Mouse (Mus musculus) gastrocnemius, postnatal 14 days (tissue): ENCODE results near the gene Dchs1. TPM values are rescaled to one million over a fixed set of nuclear protein-coding genes. Genes with fewer than 3 reads are reported as not detected.

ENCODE experiments used
- DNase-seq: peaks from one replicate; pipeline ENCODE4 v3.0.0; 2021; ENCODE audit warnings: mixed read lengths
- intact Hi-C: fragments of 180-260 bp; cut with DNase I; formaldehyde crosslinking; loops from one replicate; pipeline ENCODE4 v1.15.1; 2025; ENCODE audit warnings: low total_unique reads
- long read RNA-seq, 2 experiments: library from polyadenylated mRNA; stranded (forward); transcript quantifications; one replicate each; pipeline ENCODE4 v2.0.0; 2021
- total RNA-seq, 2 experiments: library from RNA; stranded (reverse); gene quantifications; 2 replicates each; pipeline ENCODE4 v1.2.3; 2021

Gene Dchs1
- 10 to 100 TPM in 1 of 2 experiments, 1 to 10 TPM in 1; 9.2 to 14.2 TPM for total RNA-seq
- long read RNA-seq, experiment 1, full-length matches to known transcripts = 1 of 4 reads
- long read RNA-seq, experiment 1, partial matches to known transcripts = 3 of 4 reads
- long read RNA-seq, experiment 1, other reads (novel, unspliced or antisense) = 0 of 4 reads
- long read RNA-seq, experiment 2, partial matches to known transcripts = 4 of 6 reads
- long read RNA-seq, experiment 2, other reads (novel, unspliced or antisense) = 2 of 6 reads

DNA sequence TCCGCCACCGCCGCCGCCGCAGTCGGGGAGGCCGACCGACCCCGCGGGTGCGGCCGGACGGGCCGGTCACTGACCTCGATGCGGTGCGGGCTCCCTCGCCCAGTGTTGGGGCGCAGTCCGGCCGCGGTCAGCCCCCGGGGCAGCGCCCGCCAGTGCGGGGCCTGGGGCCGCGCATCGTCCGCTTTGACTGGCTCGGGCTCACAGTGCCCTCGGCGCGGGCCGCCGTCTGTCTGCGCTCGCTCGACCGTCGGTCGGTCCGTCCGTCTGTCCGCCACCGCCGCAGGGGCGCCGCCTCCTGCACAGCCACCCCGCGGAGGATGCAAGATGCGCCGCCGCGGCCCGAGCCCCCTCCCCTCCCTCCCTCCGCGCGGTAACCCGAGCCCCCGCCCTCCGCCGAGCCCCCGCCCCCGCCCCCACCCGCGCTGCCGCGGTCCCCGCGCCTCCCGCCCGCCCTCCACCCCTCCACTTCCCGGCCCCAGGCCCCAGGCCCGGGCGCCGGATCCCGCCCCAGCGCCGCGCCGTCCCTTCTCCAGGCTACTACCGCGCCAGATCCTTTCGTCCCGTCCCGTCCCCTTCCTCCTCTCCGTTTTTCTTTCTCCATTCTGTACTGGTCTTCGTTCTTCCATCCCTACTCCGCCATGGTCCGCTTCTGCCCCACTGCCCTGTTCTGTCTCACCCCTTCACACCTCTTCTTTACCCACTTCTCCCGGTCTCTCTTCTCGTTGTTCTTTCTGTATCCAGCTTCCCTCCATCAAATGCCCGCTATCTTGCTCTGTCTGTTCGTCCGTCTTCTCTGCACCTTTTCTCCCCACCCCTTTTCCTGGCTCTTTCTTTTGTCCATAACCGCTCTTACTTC is at the start of gene Dchs1:
Gene Dchs1 (minus strand): TSS at position 370 of the 856 bp plus-strand sequence.
- peak; percentile 40 for DNase-seq
- intact Hi-C loops = no loop called here

DNA sequence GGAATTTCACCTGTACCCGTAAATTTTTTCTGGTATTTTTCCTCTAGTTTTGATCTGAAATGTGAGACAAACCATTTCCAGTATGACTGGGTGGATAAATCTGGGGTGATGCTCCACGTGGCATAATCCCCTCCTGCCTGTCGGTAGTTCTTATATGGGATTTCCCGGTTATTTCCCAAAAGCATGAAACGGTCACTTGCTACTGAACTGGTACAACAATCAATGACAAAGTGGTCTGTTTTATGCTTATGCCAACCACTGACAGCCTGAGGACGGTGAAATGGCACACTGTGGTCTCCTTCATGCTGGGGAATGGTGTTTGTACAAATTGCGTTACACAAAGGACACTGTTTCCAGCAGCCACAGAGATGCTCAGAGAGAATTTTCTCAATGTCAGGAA is 36.8 kb upstream of the Dchs1 start:
- DNase-seq = no peak
- intact Hi-C loops = no loop called here

DNA sequence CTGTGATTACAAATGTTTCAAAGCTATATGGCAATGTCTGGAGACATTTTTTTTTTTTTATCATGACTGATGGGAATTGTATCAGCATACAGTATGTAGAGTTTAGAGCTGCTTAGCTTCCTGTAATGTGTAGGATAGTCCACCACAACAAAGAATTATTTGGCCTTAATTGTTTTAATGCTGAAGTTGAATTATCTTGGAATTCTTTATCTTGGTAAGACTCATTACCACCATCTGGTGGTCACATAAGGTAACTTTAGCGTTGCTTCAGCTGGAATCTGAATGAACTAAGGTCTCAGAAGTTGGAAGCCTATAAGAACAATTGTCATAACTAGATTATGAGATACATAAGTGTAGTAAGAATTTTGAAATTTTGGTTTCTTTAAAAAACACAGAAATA is 31.0 kb upstream of the Dchs1 start:
- no peak for DNase-seq
- intact Hi-C loops = loop anchor here (2.0 to 10.0 kb wide), 4 partner anchors 92 to 1764 kb away; partner anchors contain the start of genes Dnhd1 and Olfr642

DNA sequence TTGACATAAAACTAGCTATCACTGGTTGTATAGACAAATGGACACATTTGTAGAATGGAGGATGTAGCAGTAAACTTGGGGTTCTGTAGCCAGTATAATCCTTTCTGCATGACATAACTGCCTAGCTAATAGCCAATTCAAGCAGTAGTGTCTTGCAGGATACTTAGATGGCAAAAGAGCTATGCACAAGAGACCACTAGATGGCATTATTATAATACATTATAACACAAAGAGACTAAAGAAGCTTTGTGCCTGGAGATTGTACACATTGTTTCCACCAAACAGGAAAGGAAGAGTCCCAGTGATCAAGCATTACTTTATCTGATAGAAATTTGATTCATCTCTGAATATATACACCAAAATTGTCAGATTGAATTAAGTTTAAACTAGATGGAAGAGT is 29.3 kb upstream of the Dchs1 start:
- DNase-seq = no peak
- intact Hi-C loops = loop anchor here (10.0 kb wide), 3 partner anchors 162 to 1762 kb away; partner anchors contain the start of genes Dnhd1 and Olfr642

DNA sequence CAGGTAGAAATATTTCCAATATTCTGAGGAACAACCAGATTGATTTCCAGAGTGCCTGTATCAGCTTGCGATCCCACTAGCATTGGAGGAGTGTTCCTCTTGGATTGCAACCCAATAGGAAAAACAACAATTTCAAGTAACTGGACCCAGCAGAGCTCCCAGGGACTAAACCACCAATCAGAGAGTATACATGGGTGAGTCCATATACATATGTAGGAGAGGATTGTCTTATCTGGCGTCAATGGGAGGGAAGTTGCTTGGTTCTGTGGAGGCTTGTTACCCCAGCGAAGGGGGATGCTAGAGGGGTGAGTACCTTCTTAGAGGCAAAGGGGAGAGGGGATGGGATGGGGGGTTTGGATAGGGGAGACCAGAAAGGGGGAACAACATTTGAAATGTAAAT is 25.9 kb upstream of the Dchs1 start:
- intact Hi-C loops = loop anchor here (10.0 kb wide), 3 partner anchors 159 to 1759 kb away; partner anchors contain the start of genes Dnhd1 and Olfr642
- DNase-seq = no peak

DNA sequence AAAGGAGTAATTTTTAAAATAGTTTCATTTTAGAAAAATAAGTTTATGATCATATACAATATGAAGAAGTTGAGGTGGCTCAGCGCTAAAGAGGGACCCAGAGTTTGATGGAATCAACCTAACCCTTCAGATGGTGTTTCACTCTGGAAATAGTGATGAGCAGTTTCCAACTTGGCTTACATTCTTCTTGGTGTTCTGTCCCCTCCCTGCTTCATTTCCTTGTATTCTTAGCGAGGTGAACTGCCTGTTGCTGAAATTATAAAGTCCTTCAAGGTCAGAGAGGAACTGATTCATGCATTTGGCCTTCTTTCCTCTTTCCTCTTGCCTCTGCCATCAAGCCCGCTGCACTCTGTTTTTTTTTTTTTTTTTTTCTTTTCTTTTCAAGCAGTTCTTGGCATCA is 25.1 kb upstream of the Dchs1 start:
- intact Hi-C loops = loop anchor here (10.0 kb wide), 3 partner anchors 158 to 1758 kb away; partner anchors contain the start of genes Dnhd1 and Olfr642
- no peak for DNase-seq

DNA sequence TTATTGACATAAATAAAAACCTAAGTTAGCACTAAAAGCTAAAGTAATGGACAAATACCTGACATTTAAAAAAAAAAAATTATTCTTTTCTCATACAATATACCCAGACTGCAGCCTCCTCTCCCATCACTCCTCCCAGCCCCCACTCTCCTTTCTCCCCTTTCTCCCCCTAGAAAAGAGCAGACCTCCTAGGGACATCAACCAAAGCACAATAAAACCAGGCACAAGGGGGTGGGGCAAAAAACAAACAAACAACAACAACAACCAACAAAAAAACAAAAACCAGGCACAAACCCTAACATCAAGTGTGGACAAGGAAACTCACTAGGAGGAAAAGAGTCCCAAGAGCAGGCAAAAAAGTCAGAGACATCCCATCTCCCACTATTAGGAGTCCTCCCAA is 24.1 kb upstream of the Dchs1 start:
- DNase-seq = no peak
- intact Hi-C loops = loop anchor here (10.0 kb wide), 3 partner anchors 157 to 1757 kb away; partner anchors contain the start of genes Dnhd1 and Olfr642

DNA sequence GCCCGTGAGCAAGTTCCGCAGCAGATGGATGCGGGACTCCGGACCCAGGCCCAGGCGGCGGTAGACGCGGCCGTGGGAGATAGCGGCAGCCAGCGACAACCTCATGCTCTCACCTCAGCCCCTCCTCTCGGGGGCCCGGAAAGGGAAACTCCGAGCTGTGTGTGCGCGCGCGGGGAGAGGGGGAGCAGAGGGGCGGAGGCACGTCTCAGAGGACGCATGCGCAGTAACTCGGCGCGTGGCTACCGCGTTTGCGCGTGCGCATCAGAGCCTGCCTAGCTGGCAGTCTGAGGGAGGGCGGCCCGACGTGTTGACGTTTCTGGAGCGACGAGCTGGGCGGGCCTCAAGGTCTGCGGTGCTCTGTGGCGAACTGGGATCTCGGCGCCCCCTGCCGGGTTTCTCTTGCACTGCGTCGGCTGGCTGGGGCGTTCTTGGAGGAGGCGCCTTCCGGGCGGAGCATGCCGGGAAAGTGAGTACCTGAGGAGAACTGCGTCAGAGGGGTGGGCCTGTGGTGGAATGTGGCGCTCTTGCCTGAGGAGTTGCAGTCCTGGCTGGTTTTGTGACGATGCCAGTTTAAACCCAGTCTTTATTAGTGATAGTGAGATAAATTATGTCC is 23.5 kb upstream of the Dchs1 start, which contains the start of gene Mrpl17:
Gene Mrpl17 (minus strand): TSS at position 223 of the 613 bp plus-strand sequence.
- intact Hi-C loops = loop anchor here (10.0 kb wide), 3 partner anchors 156 to 1756 kb away; partner anchors contain the start of genes Dnhd1 and Olfr642
- peak; percentile 99 for DNase-seq

DNA sequence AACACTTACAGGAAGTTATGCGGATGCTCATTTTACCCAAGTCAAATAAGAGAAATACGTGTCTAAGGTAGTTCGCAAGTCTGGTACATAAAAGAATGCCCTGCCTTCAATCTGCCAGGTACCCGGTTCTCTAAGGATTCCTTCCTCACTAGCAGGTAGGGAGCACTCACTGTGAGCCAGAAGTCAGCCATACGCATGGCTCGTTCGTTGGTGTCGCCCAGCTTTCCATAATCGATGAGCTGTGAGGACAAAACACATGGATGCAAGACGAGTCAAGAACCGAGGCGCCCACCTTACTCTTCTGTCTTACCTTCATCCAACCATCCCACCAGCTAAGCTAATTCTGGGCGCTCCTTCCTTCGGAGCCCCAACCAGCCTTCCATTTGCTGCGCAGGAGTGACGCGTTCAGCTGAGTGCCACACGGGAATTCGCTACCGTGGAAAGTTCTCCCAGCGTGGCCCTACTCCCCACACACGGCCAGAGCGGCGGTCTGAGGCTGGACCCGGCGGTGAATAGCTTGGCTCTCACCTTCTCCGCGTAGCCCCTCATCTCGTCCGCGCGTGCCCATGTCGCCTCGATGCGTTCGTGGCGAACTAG is 22.9 kb upstream of the Dchs1 start:
- no peak for DNase-seq
- intact Hi-C loops = loop anchor here (10.0 kb wide), 3 partner anchors 156 to 1756 kb away; partner anchors contain the start of genes Dnhd1 and Olfr642

DNA sequence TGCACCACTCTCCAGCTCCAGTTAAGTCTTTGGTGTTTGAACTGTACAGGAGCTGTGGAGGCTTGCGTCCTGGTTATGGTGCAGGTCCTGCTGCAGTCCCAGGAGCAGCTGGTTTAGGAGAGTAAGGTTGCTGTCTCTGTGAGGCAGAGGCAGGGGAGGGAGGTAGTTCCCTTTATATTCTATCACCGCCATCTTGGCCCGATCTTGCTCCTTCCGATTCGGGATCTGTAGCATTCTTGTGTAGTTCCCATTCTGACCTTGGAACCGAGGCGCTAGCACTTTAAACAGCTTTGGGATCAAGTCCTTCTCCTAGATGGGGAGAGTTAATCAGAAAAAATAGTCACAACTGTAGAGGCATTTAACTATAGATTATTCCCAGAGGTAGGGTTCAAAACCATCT is 22.4 kb upstream of the Dchs1 start:
- intact Hi-C loops = loop anchor here (10.0 kb wide), 4 partner anchors 55 to 1755 kb away; partner anchors contain the start of genes Dnhd1, Olfr642 and Tpp1
- DNase-seq = no peak

DNA sequence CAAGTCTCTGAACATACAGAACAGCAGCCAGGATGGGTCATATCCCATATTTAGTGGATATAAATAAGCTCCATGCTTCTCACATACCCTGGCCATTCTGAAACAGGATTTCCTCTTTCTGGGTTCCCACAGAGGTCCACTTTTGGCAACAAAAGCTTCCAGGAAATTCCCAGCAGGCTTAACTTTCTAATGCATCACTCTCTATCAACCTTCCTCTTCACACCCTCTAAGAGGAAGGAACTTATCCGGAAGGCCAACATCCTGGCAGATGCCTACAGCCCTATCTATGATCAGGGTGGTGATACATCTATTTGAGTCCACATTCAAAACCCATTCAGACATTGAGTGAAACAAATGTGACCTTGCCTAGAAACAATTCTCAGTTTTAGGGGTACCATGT is 20.9 kb upstream of the Dchs1 start:
- intact Hi-C loops = loop anchor here (10.0 kb wide), 1 partner anchor 54 kb away; the partner anchor contains the start of gene Tpp1
- no peak for DNase-seq

DNA sequence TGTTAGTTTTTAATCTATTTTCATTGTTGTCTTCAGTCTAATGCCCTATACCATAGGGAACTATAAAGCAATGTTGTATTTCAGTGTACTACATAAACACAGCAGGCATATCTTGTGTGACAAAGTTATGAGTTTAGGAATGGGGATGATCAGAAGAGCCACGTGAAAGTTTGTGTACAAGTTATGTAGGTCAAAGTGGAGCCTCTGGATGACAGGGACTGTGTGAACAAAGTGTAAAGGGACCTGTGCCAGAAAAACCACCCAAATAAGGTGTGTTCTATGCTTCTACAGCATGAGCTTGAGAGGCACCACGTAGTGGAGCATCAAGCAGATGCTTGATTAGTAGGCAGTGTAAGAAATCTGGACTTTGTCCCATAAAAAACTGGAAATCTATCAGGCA is 19.3 kb upstream of the Dchs1 start:
- intact Hi-C loops = loop anchor here (10.0 kb wide), 1 partner anchor 52 kb away; the partner anchor contains the start of gene Tpp1
- no peak for DNase-seq

DNA sequence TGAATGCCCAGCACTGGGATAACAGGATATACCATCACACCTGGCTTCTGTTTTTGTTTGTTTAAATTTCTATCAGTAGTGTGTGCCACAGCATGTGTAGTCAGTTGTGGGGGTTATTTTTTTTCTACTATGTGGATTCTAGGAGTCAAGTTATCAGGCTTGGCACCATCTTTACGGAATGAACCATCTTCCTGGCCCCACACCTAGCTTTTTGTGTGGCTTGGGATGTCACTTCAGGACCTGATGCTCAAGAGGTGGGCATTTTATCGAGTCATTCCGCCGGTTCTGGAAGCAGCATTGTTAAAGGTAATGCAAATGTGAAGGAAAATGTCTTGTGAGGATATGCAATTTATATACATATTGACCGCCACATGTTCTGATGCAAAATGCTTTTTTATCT is 18.7 kb upstream of the Dchs1 start:
- intact Hi-C loops = loop anchor here (10.0 kb wide), 1 partner anchor 51 kb away; the partner anchor contains the start of gene Tpp1

DNA sequence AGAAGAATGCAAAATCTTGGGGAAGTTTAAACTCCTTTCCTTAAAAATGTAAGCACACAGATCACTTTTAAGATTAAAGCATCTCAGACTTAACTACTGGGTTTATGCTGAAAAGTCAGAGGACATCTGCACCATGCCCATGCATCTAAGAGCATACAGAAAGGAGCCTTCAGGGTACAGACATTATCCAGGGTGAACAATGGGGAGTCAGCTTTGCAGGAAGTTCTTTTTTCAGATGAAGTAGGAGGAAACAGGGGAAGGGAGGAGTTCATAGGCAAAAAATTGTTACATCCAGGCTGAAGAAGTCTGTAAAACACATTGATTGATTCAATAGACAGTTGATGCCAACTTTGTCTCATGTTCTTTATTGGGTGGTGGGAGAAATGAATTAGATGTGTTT is 16.0 kb upstream of the Dchs1 start:
- intact Hi-C loops = loop anchor here (10.0 kb wide), 1 partner anchor 49 kb away; the partner anchor contains the start of gene Tpp1
- no peak for DNase-seq

More for the DNA sequence above, 18.7 kb upstream of the Dchs1 start:
- no peak for DNase-seq

DNA sequence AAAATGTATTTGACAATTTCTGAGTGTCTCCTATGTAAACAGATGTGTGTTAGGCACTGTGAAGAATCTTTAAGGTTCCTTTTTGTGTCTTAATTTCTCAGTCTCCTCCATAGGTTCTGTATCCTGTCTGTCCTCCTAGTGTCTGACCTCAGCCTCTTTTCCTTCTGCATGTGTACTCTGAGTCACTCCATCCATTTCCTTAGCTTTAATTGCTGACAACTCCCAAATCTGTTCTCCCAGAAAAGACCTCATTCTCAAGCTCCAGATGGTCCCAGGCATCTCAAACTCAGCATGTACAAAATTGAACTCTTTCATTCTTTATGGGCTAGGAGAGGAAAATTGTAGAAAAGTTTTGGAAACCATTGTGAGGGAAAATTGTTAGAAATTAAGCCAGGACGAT is 15.3 kb upstream of the Dchs1 start:
- DNase-seq = no peak

DNA sequence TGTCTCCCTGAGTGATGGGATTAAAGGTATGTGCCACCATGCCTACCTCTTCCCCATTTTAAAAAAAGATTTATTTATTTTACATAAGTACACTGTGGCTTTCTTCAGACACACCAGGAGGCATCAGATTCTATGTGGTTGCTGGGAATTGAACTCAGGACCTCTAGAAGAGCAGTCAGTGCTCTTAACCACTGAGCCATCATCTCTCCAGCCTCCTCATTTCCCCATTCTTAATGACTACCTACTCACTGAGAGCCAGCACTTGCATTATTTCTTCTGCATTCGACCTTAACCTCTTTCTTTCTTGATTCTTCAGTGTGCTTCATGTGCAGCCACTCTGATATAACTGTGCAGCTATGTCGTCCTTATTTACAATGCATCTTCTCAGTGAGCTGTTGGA is 14.9 kb upstream of the Dchs1 start:
- intact Hi-C loops = loop anchor here (10.0 kb wide), 1 partner anchor 48 kb away; the partner anchor contains the start of gene Tpp1
- DNase-seq = no peak

More for the DNA sequence above, 15.3 kb upstream of the Dchs1 start:
- intact Hi-C loops = loop anchor here (10.0 kb wide), 1 partner anchor 48 kb away; the partner anchor contains the start of gene Tpp1

DNA sequence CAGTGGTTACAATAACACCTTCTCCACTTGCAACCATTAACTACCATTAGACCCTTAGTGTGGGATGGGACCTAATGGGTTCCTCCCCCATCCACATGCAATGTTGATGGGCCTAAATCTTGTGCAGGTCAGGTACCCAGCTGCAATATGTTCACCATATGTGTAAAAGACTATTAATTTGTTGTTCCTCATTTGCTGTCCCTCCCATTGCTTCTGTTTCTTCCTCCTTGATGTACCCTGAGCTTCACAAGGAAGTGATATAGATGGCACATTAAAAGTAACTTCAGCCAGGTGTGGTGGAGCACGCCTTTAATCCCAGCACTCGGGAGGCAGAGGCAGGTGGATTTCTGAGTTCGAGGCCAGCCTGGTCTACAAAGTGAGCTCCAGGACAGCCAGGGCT is 9.5 kb upstream of the Dchs1 start:
- no peak for DNase-seq
- intact Hi-C loops = no loop called here

DNA sequence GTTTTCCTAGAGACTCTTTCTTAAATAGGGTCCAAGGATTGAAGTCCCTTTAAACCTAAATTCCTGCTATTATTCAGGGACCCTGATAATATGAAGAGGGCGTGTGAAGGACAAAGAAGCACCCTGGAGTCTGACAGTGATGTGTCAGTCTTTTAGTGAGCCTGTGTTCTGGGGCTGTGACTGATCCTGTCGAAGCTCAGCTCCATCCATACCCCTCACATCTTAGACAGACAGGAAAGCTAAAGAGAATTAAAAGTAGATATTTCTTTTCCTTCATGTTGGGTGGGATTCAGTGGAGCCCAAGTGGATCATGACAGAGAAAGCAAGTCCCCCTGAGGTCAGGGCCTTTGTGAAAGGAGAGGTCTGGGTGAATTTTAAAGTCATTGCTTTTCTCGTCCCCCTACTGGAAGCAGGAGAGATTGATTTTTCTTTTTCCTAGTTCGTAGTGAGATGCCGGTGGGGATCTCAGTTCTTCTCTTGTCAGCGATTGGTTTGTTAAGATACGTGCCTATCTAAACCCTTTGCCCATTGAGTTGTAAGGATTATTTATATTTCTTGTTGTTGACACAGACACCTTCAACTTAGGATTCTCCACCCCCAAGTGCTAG is 8.4 kb upstream of the Dchs1 start:
- intact Hi-C loops = no loop called here
- DNase-seq = no peak
